Mouse (Mus musculus) forebrain, postnatal 0 days (tissue): ENCODE data around the gene Pgd. TPM values are rescaled to one million over a fixed set of nuclear protein-coding genes. Genes with fewer than 3 reads are reported as not detected.
A peak's percentile ranks its signal among the peaks of the same experiment; 100 is the strongest.
"Not testable (repeated sequence)": the region's sequence is repeated elsewhere in the genome, so short reads cannot be mapped to it uniquely, and the experiment has no call there.

Experiments used
- ATAC-seq: fragments of 200-750 bp; cut with Nextera tagmentation; 2 replicates; pipeline ENCODE4 v1.8.0; 2017; ENCODE audit warnings: mild to moderate bottlenecking, moderate library complexity
- DNase-seq: peaks from one replicate; pipeline ENCODE4 v3.0.0-alpha.2; 2015
- H3K27ac ChIP-seq: fragments of 300-500 bp; sonication (generic); 2 replicates; pipeline ENCODE4 v1.5.1; 2014; ENCODE audit warnings: low read depth, mild to moderate bottlenecking, antibody characterized with exemption, low read length, moderate library complexity, mixed read lengths
- H3K27me3 ChIP-seq: fragments of 300-500 bp; sonication (generic); 2 replicates; pipeline ENCODE4 v1.6.1; 2014; ENCODE audit warnings: mild to moderate bottlenecking, low read length, mixed read lengths; ENCODE audit not compliant: insufficient read depth
- H3K36me3 ChIP-seq: fragments of 300-500 bp; sonication (generic); 2 replicates; pipeline ENCODE4 v1.6.1; 2014; ENCODE audit warnings: mild to moderate bottlenecking, moderate library complexity; ENCODE audit not compliant: insufficient read depth
- H3K4me1 ChIP-seq: fragments of 300-500 bp; sonication (generic); 2 replicates; pipeline ENCODE4 v1.6.1; 2014; ENCODE audit warnings: antibody characterized with exemption; ENCODE audit not compliant: insufficient read depth
- H3K4me2 ChIP-seq: fragments of 300-500 bp; sonication (generic); 2 replicates; pipeline ENCODE4 v1.6.1; 2014; ENCODE audit warnings: low read depth, mild to moderate bottlenecking, moderate library complexity
- H3K4me3 ChIP-seq: fragments of 300-500 bp; sonication (generic); 2 replicates; pipeline ENCODE4 v1.5.1; 2014; ENCODE audit warnings: low read depth, low read length, mixed read lengths
- H3K9ac ChIP-seq: fragments of 300-500 bp; sonication (generic); 2 replicates; pipeline ENCODE4 v1.6.1; 2014; ENCODE audit warnings: mild to moderate bottlenecking
- H3K9me3 ChIP-seq: fragments of 300-500 bp; sonication (generic); 2 replicates; pipeline ENCODE4 v1.6.1; 2016; ENCODE audit warnings: low read length
- CTCF ChIP-seq: sonication (generic); IDR thresholded peaks from 2 replicates; pipeline ENCODE4 v1.5.1; 2016; ENCODE audit warnings: antibody characterized with exemption, control low read depth, low read depth
- WGBS: fragments of 180-500 bp; shearing (Covaris S2); extraction: QIAGEN DNeasy Blood & Tissue Kit; methylation state at CpG from one replicate; pipeline ENCODE4 v1.1.7; 2014; 5-methylcytosine and 5-hydroxymethylcytosine counted together
- polyA plus RNA-seq: library from polyadenylated mRNA; unstranded; fragments of >200 nt; fragmentation: Nextera tagmentation; extraction: Ambion mirVana; gene quantifications from 2 replicates; pipeline ENCODE4 v1.2.1, GENCODE M21; 2015
- total RNA-seq: library from RNA; depleted of rRNA; stranded (reverse); fragments of >200 nt; gene quantifications from 2 replicates; pipeline ENCODE4 v1.2.3, GENCODE M21; 2014

Gene Pgd
- total and polyA plus RNA-seq, 2 experiments from 2014 or later: 24.8 to 86.0 TPM

DNA sequence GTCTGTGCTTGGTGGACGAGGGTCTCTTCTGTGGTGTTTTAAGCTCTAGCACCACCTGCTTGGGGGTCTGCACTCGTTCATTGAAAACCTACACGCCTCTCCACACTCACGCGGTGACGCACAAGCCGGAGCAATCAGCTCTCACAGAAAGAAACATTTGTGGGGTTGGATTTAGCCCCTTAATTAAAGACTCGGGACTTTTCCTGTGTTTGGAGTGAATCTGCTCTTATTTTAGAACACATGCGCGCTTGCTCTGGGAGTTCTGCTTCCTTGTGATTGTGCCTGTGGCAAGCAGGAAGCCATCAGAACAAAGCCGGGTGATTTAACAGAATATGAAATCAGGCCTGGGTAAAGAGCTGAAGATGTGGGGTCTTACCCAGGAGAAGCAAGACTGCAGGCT is 39.9 kb downstream of the Pgd start, which contains the start of gene Cort:
Cort (minus strand) TSS at position 101 of the 400 bp plus-strand sequence.
- Histone ChIP-seq H3K9ac (no peak within 1 kb of the TSS), H3K4me3 (no peak within 1 kb of the TSS), H3K36me3 (peaks cover 17% of the 10 kb centered on the region), H3K9me3 (no peaks in the 10 kb centered on the region), H3K27ac (no peak within 1 kb of the TSS), H3K4me1 (no peaks in the 10 kb centered on the region), H3K4me2 (no peak within 1 kb of the TSS), H3K27me3 (no peaks in the 10 kb centered on the region)
- DNase-seq: no peak
- WGBS: 78% methylated on average over 11 of the region's 11 CpGs
- peak; percentile 66 for ATAC-seq
- no peak for TF ChIP-seq CTCF

DNA sequence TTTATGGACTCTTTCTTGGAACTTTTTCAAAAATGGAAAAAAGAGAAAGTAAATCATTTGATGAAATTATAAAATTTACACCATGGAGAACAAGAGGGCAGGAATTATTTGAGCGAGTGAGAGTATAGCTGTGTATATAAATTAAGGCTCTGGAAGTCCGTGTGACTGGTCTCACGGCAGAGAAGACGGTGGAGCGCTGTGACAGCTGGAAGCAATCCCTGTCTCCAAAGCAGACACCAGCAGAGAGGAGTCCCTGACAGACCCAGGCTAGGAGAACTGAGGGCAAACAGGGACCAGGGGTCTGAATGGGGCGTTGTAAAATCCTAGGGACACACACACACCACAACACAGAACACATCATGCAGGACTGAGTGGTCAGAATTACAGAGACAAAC is 40.5 kb downstream of the Pgd start:
- H3K27me3 ChIP-seq: no peaks in the 10 kb centered on the region
- peaks cover 17% of the 10 kb centered on the region for H3K36me3 ChIP-seq
- no peaks in the 10 kb centered on the region for H3K9me3 ChIP-seq
- no peak overlapping the region for H3K9ac ChIP-seq
- H3K4me2 ChIP-seq: no peak overlapping the region
- no peak for DNase-seq
- TF ChIP-seq CTCF: no peak
- no peak for ATAC-seq
- WGBS: 84% methylated on average over 6 of the region's 6 CpGs
- H3K4me1 ChIP-seq: no peaks in the 10 kb centered on the region
- H3K4me3 ChIP-seq: no peak overlapping the region
- H3K27ac ChIP-seq: no peak overlapping the region

DNA sequence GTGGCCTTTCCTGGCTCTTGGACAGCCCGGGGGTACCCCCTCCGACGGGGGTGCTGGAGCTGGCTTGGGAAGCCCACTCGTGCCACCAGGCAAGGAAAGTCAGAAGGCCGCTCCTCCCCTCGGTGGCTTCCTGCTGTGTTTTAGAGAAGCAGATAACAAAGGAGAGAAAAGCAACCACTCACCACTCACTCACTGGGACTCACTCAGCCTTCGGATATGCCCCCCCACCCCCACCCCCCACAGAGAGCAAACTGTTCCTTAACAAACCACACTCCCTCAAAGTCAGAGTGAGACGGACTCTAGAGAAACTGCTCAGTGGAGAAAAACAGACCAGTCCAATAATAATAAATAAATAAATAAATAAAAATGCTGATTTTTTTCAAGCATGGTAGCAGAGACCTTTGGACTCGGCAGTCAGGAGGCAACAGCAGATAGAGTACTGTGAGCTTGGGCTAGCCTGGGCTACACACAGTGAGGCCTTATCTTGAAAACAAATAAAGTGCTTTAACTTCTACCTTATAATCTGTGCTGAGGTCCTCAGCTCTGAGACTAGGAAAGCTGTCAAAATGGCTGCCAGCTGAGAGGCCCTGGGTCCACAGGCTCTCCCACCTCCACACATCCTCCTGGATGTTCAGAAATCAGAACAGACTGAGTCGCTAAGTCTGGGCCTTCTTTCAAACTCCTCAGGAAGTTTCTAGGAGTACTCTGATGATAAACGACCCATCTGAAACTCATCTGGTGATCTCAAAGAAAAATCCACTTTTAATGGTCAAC is 41.0 kb downstream of the Pgd start:
- no peak overlapping the region for H3K27ac ChIP-seq
- no peak overlapping the region for H3K4me2 ChIP-seq
- ATAC-seq: no peak
- H3K9me3 ChIP-seq: no peaks in the 10 kb centered on the region
- H3K9ac ChIP-seq: no peak overlapping the region
- no peak for TF ChIP-seq CTCF
- no peak overlapping the region for H3K4me3 ChIP-seq
- peaks cover 16% of the 10 kb centered on the region for H3K36me3 ChIP-seq
- no peaks in the 10 kb centered on the region for H3K4me1 ChIP-seq
- DNase-seq: no peak
- H3K27me3 ChIP-seq: no peaks in the 10 kb centered on the region
- 42% methylated on average over 11 of the region's 11 CpGs for WGBS

DNA sequence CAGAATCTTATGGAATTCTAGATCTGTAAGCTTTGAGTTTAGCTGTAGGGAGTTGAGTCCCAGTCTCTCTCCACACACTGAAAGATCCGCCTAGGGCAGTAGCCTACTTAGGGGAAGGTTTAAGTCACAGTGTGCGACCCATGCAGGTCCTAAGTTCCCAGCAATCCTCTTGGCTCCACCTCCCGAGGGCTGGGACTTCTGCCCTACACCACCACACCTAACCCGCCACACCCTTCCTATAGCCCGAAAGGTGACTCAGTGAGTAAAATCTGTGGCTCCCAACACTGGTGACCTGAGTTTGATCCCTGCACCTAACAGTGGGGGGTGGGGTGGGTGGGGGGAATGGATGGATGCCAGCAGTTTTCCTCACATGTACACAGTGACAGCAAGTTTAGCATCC is 43.1 kb downstream of the Pgd start:
- Histone ChIP-seq H3K27ac (no peak overlapping the region), H3K4me3 (no peak overlapping the region), H3K9me3 (no peaks in the 10 kb centered on the region), H3K9ac (no peak overlapping the region), H3K4me2 (no peak overlapping the region), H3K36me3 (peaks cover 14% of the 10 kb centered on the region; the same call in 1 of the 2 replicates), H3K4me1 (no peaks in the 10 kb centered on the region), H3K27me3 (no peaks in the 10 kb centered on the region)
- DNase-seq: no peak
- ATAC-seq: no peak
- TF ChIP-seq CTCF: no peak
- WGBS: 62% methylated on average over 5 of the region's 5 CpGs

DNA sequence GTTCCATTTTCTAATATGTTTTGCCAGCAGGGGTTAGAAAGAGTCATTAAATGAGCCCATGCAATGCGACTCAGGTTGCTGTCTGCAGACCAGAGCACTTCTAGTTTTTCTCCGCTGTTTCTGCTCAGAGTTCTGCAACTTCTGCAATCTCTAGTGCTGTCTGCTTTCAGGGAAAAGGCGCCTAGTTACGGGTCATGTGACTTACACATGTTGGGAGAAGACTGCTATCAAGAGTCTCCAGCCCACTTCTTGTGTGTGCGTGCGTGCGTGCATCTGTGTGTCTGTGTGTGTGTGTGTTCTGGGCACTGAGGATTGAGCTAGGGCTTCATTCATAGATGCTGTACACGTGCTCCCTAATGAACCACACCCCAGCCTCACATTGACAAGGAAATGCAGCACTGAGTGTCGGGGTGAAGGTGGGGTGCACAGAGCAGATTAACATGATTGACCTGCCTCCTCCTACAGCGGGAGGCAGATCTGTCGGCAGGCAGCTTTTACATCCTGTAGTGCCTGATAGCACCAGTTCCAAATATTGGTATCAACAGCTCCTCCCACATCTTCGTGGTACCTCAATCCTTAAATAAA is 46.5 kb downstream of the Pgd start:
- H3K36me3 ChIP-seq: peaks cover 23% of the 10 kb centered on the region
- not testable (repeated sequence) for DNase-seq, H3K9me3 ChIP-seq, H3K4me2 ChIP-seq, H3K9ac ChIP-seq, H3K4me1 ChIP-seq, H3K27me3 ChIP-seq, H3K27ac ChIP-seq, H3K4me3 ChIP-seq
- WGBS: 76% methylated on average over 12 of the region's 12 CpGs
- ATAC-seq: 0 out of 2 replicates have a peak, but pooled peaks have one; percentile 23

DNA sequence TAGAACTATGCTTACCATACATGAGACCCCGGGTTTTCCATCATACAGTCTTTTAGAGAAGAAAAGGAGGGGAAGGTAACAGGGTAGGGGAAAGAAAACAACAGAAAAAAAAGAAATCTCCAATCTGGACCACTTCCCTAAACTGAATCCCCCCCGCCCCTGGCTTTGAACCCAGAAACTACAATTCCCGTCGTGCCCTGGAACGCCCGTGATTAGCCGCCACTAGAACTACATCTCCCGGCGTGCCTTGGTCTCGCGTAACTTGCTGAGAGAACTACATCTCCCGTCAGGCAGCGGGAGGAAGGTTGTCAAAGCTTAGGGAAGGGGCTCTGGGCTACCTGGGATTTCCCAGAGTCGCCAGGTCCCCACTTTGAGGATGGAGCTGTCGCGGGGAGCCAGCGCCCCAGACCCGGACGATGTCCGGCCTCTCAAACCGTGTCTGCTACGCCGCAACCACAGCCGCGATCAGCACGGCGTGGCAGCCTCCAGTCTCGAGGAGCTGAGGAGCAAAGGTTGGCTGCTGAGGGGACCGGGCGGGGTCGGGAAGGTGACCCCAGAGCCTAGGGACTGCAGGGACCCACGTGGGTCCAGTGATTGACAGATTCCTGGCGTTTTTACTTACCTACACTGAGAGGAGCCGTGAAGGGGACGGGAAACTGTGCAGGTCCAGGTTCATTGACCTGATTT is 62.6 kb downstream of the Pgd start, which contains the start of gene Dffa:
Dffa (plus strand) TSS at position 272 of the 687 bp plus-strand sequence.
- DNase-seq: peak; percentile 95
- peak within 1 kb of the TSS; percentile 69 for H3K4me2 ChIP-seq

DNA sequence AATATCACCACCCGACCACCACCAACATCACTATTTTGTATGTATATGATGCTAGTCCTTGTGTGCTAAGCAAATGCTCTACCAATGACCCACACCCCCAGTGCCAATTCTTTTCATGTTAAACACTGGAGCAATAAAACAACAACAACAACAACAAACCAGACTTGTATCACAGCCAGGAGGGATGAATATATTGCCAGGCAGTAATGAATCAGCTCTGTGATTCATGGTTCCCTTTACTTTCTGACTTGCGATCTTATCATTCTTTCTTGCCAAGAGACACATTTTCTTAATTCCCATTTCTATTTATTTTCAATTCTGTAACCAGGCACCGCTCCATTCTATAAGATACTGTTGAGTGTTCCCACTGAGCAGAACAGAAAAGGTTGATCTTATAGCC is 65.1 kb downstream of the Pgd start:
- Histone ChIP-seq H3K4me3 (no peak overlapping the region), H3K9me3 (no peaks in the 10 kb centered on the region), H3K36me3 (peaks cover 6% of the 10 kb centered on the region; the same call in 1 of the 2 replicates), H3K27ac (no peak overlapping the region), H3K9ac (no peak overlapping the region), H3K27me3 (no peaks in the 10 kb centered on the region), H3K4me2 (no peak overlapping the region), H3K4me1 (peaks cover 11% of the 10 kb centered on the region; the same call in 1 of the 2 replicates)
- WGBS: 82% methylated on average over 3 of the region's 3 CpGs
- ATAC-seq (no peak), DNase-seq (no peak)
- TF ChIP-seq CTCF: no peak

More for the DNA sequence above, 62.6 kb downstream of the Pgd start, which contains the start of gene Dffa:
- ATAC-seq: peak; percentile 94
- peaks cover 27% of the 10 kb centered on the region for H3K36me3 ChIP-seq
- H3K27me3 ChIP-seq: no peaks in the 10 kb centered on the region
- TF ChIP-seq CTCF: peak; percentile 26
- H3K27ac ChIP-seq: no peak within 1 kb of the TSS
- peak within 1 kb of the TSS; percentile 79 for H3K4me3 ChIP-seq
- peak within 1 kb of the TSS; percentile 88 for H3K9ac ChIP-seq
- peaks cover 6% of the 10 kb centered on the region; the same call in 1 of the 2 replicates for H3K4me1 ChIP-seq
- under 1% methylated on average over 35 of the region's 35 CpGs for WGBS
- no peaks in the 10 kb centered on the region for H3K9me3 ChIP-seq

DNA sequence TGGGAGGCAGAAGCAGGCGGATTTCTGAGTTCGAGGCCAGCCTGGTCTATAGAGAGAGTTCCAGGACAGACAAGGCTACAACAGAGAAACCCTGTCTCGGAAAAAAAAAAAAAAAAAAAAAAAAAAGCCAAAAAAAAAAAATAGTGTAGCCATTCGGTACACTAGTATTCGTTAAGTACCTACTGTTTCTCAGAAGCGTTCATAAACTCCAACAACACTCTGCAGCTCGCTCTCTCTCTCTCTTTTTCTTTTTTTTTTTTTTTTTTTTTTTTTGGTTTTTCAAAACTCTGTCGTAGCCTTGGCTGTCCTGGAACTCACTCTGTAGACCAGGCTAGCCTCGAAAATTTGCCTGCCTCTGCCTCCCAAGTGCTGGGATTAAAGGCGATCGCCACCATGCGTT is 66.1 kb downstream of the Pgd start:
- H3K4me1 ChIP-seq: peaks cover 11% of the 10 kb centered on the region; the same call in 1 of the 2 replicates
- not testable (repeated sequence) for H3K4me2 ChIP-seq, ATAC-seq, H3K36me3 ChIP-seq, H3K27ac ChIP-seq, H3K9ac ChIP-seq, H3K9me3 ChIP-seq, H3K27me3 ChIP-seq, H3K4me3 ChIP-seq, DNase-seq
- 88% methylated on average over 12 of the region's 12 CpGs for WGBS
